Mouse (Mus musculus) hindbrain, embryonic 13.5 days (tissue): Measurements from ENCODE around the gene A030005L19Rik. TPM values are rescaled to one million over a fixed set of nuclear protein-coding genes. Genes with fewer than 3 reads are reported as not detected.
"Not testable (repeated sequence)": the region's sequence is repeated elsewhere in the genome, so short reads cannot be mapped to it uniquely, and the experiment has no call there.

Source experiments
- ATAC-seq: fragments of 200-750 bp; cut with Nextera tagmentation; 2 replicates; pipeline ENCODE4 v1.8.0; 2017; ENCODE audit warnings: moderate TSS enrichment; ENCODE audit not compliant: low FRiP score
- H3K27ac ChIP-seq: fragments of 300-500 bp; sonication (generic); 2 replicates; pipeline ENCODE4 v1.5.1; 2015; ENCODE audit warnings: inconsistent platforms, mild to moderate bottlenecking, moderate library complexity
- H3K27me3 ChIP-seq: fragments of 300-500 bp; sonication (generic); 2 replicates; pipeline ENCODE4 v1.6.1; 2015; ENCODE audit warnings: mild to moderate bottlenecking, inconsistent platforms
- H3K36me3 ChIP-seq: fragments of 300-500 bp; sonication (generic); 2 replicates; pipeline ENCODE4 v1.6.1; 2015; ENCODE audit warnings: mild to moderate bottlenecking, inconsistent platforms
- H3K4me1 ChIP-seq: fragments of 300-500 bp; sonication (generic); replicated peaks from 2 replicates; pipeline ENCODE4 v1.6.1; 2015; ENCODE audit warnings: inconsistent platforms
- H3K4me2 ChIP-seq: fragments of 300-500 bp; sonication (generic); 2 replicates; pipeline ENCODE4 v1.6.1; 2015; ENCODE audit warnings: inconsistent platforms, mild to moderate bottlenecking, moderate library complexity
- H3K4me3 ChIP-seq: fragments of 300-500 bp; sonication (generic); 2 replicates; pipeline ENCODE4 v1.5.1; 2015; ENCODE audit warnings: mild to moderate bottlenecking, inconsistent platforms
- H3K9ac ChIP-seq: fragments of 300-500 bp; sonication (generic); 2 replicates; pipeline ENCODE4 v1.6.1; 2015; ENCODE audit warnings: mild to moderate bottlenecking, inconsistent platforms
- H3K9me3 ChIP-seq: fragments of 300-500 bp; sonication (generic); 2 replicates; pipeline ENCODE4 v1.6.1; 2016; ENCODE audit warnings: inconsistent platforms
- WGBS: fragments of 180-500 bp; shearing (Covaris S2); methylation state at CpG from one replicate; pipeline ENCODE4 v1.1.7; 2015; 5-methylcytosine and 5-hydroxymethylcytosine counted together
- polyA plus RNA-seq: library from polyadenylated mRNA; unstranded; fragments of >200 nt; fragmentation: Nextera tagmentation; extraction: Ambion mirVana; gene quantifications from 2 replicates; pipeline ENCODE4 v1.2.1, GENCODE M21; 2015

The A030005L19Rik gene
- polyA plus RNA-seq, result 0.21 and 0.41 TPM in 2 replicates

DNA sequence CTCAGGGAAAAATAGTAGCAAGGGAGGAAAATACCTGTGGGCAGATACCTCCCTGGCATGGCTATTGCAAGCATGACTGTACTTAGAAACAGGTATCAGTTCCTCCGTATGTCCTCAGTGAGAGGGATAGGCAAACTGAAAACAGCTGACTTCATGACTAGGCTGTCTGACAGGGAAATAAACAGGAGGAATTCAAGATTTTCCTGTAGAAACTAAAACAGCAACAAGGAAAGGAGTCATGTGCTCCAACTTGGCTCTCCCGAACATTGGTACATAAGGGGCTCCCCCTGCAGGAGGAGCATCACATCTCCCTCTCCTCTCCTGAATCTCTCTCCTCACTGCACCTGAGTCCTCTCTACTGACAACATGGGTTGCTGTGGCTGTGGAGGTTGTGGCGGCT is at the start of gene A030005L19Rik:
Gene A030005L19Rik, plus strand, starts transcription at position 301 of the 400 bp plus-strand sequence.
- H3K9me3 ChIP-seq, result no peaks in the 10 kb centered on the region
- no peaks in the 10 kb centered on the region for H3K4me1 ChIP-seq
- H3K27me3 ChIP-seq, result no peaks in the 10 kb centered on the region
- WGBS, result 90% methylated on average over 3 of the region's 3 CpGs
- no peak within 1 kb of the TSS for H3K27ac ChIP-seq
- H3K4me2 ChIP-seq, result no peak within 1 kb of the TSS
- no peaks in the 10 kb centered on the region; the same call in 1 of the 2 replicates for H3K36me3 ChIP-seq
- H3K4me3 ChIP-seq, result no peak within 1 kb of the TSS
- ATAC-seq, result no peak
- H3K9ac ChIP-seq, result no peak within 1 kb of the TSS

DNA sequence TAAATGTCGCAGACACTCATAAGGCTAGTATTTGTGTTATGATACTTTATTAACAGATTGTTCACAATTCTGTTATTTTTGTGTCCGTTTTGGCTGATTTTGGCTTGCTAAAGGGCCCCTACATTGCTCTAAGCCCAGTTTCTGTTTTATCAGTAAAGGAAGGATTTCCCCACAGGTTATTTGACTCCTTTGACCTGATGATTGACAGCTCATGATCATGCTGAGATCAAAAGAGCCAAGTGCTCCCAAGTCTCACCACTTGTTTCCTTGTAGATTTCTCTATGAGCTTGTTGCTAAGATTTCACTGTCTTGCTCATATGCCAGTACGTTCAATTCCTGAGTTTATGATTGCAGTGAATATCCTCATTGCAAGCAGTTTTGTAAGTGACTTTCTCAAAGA is 42.9 kb upstream of the A030005L19Rik start:
- Histone ChIP-seq H3K27ac (no peak overlapping the region), H3K4me1 (peaks cover 6% of the 10 kb centered on the region), H3K9me3 (no peaks in the 10 kb centered on the region), H3K4me3 (no peak overlapping the region), H3K27me3 (no peaks in the 10 kb centered on the region), H3K4me2 (no peak overlapping the region), H3K9ac (no peak overlapping the region), H3K36me3 (peaks cover 25% of the 10 kb centered on the region)
- 87% methylated on average over 3 of the region's 3 CpGs for WGBS
- no peak for ATAC-seq

DNA sequence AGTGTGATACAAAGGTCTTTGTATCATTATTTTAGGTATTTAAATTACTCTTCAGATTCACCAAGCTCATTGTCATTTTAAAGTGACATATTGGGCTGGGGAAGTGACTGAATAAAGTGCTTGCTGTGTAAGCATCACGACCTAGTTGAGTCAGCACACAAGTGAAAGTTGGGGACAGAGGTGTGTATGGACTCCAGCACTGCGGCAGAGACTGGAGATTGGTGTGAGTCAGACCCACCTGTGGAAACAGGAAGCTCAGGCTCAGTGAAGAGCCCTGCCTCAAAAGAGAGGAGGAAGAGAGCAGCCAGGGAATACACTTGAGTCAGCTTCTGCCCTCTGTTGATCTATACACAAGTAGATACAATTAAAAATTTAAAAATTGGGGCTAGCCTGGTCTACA is 34.0 kb upstream of the A030005L19Rik start:
- WGBS, result 85% methylated on average over 2 of the region's 2 CpGs
- ATAC-seq, result no peak

DNA sequence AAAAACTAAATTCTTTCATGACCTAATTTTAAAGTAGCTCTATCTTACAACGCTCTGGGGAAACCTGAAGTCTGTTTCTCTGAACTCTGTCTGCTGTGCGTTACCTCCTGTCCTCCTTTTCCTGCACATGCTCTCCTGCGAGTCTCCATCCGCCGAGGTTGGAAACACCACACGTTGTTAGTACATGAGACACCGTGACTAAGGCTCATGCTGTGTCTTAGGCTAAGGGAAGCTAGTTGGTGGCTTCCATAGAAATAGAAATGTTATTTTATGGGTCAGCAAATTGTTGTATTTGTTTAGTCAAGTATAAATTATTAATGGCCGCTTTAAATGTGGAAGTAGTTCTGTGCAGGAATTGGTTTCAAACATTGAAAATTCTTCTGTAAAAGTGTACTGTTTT is 32.9 kb upstream of the A030005L19Rik start:
- Histone ChIP-seq H3K4me2 (no peak overlapping the region), H3K9me3 (no peaks in the 10 kb centered on the region), H3K4me3 (no peak overlapping the region), H3K4me1 (no peaks in the 10 kb centered on the region), H3K9ac (no peak overlapping the region), H3K27me3 (no peaks in the 10 kb centered on the region), H3K36me3 (peaks cover 39% of the 10 kb centered on the region), H3K27ac (no peak overlapping the region)
- 64% methylated on average over 8 of the region's 8 CpGs for WGBS
- ATAC-seq, result no peak

More for the DNA sequence above, 34.0 kb upstream of the A030005L19Rik start:
- peaks cover 38% of the 10 kb centered on the region for H3K36me3 ChIP-seq
- no peak overlapping the region for H3K9ac ChIP-seq
- no peak overlapping the region for H3K4me2 ChIP-seq
- no peak overlapping the region for H3K27ac ChIP-seq
- no peaks in the 10 kb centered on the region for H3K27me3 ChIP-seq
- no peaks in the 10 kb centered on the region for H3K9me3 ChIP-seq
- H3K4me3 ChIP-seq, result no peak overlapping the region
- no peaks in the 10 kb centered on the region for H3K4me1 ChIP-seq

GRCm38 (mm10) chr1:82893269-82893668 is 19.9 kb upstream of the A030005L19Rik start:
- Histone ChIP-seq H3K4me2 (no peak overlapping the region), H3K36me3 (peaks cover 39% of the 10 kb centered on the region), H3K9ac (no peak overlapping the region), H3K4me3 (no peak overlapping the region), H3K9me3 (no peaks in the 10 kb centered on the region), H3K4me1 (no peaks in the 10 kb centered on the region), H3K27me3 (no peaks in the 10 kb centered on the region), H3K27ac (no peak overlapping the region)
- no peak for ATAC-seq
- 94% methylated on average over 7 of the region's 7 CpGs for WGBS

GRCm38 (mm10) chr1:82900567-82900966 is 12.6 kb upstream of the A030005L19Rik start:
- no peak overlapping the region for H3K9ac ChIP-seq
- H3K27me3 ChIP-seq, result no peaks in the 10 kb centered on the region
- no peak for ATAC-seq
- H3K36me3 ChIP-seq, result peaks cover 33% of the 10 kb centered on the region
- 95% methylated on average over 1 of the region's 1 CpGs for WGBS
- no peaks in the 10 kb centered on the region for H3K4me1 ChIP-seq
- no peak overlapping the region for H3K4me3 ChIP-seq
- H3K9me3 ChIP-seq, result no peaks in the 10 kb centered on the region
- no peak overlapping the region for H3K27ac ChIP-seq
- H3K4me2 ChIP-seq, result no peak overlapping the region

DNA sequence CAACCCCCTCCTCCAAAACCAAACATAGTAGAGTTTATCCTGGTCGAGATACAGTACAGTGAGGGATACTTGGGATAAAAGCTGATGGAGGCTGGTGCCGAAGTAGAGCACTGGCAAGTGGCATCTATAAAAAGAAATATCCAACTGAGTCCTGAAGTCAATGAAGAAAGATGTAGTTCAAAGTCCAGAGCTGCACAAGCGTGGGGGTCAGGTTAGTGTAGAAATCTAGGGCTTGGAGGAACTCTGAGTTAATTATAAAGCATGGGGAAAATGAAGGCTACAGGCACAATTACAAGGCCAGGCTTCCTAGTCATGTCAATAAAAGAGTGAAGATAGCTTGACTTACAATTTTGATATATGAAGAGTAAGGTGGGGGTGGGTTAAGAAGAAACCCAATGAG is 11.9 kb upstream of the A030005L19Rik start:
- H3K9me3 ChIP-seq, result no peaks in the 10 kb centered on the region
- H3K9ac ChIP-seq, result no peak overlapping the region
- no peaks in the 10 kb centered on the region for H3K4me1 ChIP-seq
- H3K4me2 ChIP-seq, result no peak overlapping the region
- ATAC-seq, result no peak
- no peaks in the 10 kb centered on the region for H3K27me3 ChIP-seq
- H3K27ac ChIP-seq, result no peak overlapping the region
- WGBS, result 98% methylated on average over 3 of the region's 3 CpGs
- no peak overlapping the region for H3K4me3 ChIP-seq
- H3K36me3 ChIP-seq, result peaks cover 32% of the 10 kb centered on the region

DNA sequence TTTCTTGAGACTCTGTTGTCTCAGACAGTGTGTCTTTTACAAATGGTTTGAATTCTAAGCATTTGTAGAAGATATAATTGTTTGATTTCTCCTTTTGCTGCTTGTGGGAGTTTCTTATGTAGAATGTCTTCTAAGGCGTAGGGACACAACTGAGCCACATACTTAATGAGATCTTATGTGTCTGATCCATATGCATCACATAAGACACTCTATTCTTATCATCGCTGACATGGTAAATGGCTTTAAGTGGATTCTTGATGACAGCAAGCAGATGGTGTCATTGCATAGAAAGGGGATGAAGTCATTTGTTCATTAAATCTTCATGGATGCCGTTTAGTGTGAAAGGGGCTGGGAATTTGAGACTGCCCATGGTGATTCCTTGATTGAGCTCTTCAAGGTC is 7.2 kb upstream of the A030005L19Rik start:
- WGBS, result 56% methylated on average over 3 of the region's 3 CpGs
- Histone ChIP-seq H3K9me3 (no peaks in the 10 kb centered on the region), H3K36me3 (peaks cover 19% of the 10 kb centered on the region), H3K27ac (no peak overlapping the region), H3K4me1 (no peaks in the 10 kb centered on the region), H3K9ac (no peak overlapping the region), H3K4me2 (no peak overlapping the region), H3K4me3 (no peak overlapping the region), H3K27me3 (no peaks in the 10 kb centered on the region)
- no peak for ATAC-seq

GRCm38 (mm10) chr1:82913434-82913833 is 309 bp downstream of the A030005L19Rik start:
- H3K9ac ChIP-seq, H3K4me1 ChIP-seq, H3K27ac ChIP-seq, H3K9me3 ChIP-seq, H3K4me2 ChIP-seq, H3K36me3 ChIP-seq, H3K4me3 ChIP-seq, H3K27me3 ChIP-seq, ATAC-seq: not testable (repeated sequence)
- 98% methylated on average over 5 of the region's 5 CpGs for WGBS

GRCm38 (mm10) chr1:82924650-82925049 is 11.5 kb downstream of the A030005L19Rik start, which contains the start of gene A030014E15Rik:
TSS of gene A030014E15Rik (plus strand) at chr1:82924917.
- Histone ChIP-seq H3K4me3 (no peak within 1 kb of the TSS), H3K9ac (no peak within 1 kb of the TSS), H3K4me2 (no peak within 1 kb of the TSS), H3K27me3 (no peaks in the 10 kb centered on the region), H3K27ac (no peak within 1 kb of the TSS), H3K36me3 (no peaks in the 10 kb centered on the region), H3K9me3 (no peaks in the 10 kb centered on the region), H3K4me1 (no peaks in the 10 kb centered on the region)
- 94% methylated on average over 6 of the region's 6 CpGs for WGBS
- ATAC-seq, result no peak

GRCm38 (mm10) chr1:82930558-82930957 is 17.4 kb downstream of the A030005L19Rik start:
- H3K27me3 ChIP-seq, H3K27ac ChIP-seq, H3K9ac ChIP-seq, H3K36me3 ChIP-seq, H3K4me1 ChIP-seq, H3K9me3 ChIP-seq, H3K4me2 ChIP-seq, ATAC-seq, H3K4me3 ChIP-seq: not testable (repeated sequence)
- 91% methylated on average over 3 of the region's 3 CpGs for WGBS

- WGBS, result no CpG with 5 or more reads among the region's 6 CpGs
- not testable (repeated sequence) for H3K27ac ChIP-seq, H3K9ac ChIP-seq, H3K4me3 ChIP-seq, H3K36me3 ChIP-seq, H3K4me1 ChIP-seq, ATAC-seq, H3K27me3 ChIP-seq, H3K9me3 ChIP-seq, H3K4me2 ChIP-seq
Observed at GRCm38 (mm10) chr1:82931326-82931725, 18.2 kb downstream of the A030005L19Rik start, which contains the start of gene Gm6217. TSS of gene Gm6217 (minus strand) at chr1:82931399.

DNA sequence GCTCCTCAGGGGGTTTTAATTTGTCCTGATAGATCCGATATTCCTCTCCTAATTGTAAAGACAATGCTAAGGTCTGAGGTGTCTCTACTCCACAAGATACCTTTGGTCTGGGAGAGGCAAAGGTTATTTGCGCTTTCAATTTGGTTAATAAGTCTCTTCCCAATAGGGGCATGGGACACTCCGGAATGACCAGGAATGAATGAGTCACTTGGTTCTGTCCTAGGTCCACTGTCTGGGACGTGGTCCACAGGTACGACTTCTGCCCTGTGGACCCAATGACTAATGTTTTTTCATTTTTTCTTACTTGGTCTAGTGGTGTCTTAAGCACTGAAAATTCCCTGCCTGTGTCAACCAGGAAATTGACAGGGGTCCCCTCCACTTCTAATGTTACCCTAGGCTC is 25.5 kb downstream of the A030005L19Rik start:
- Histone ChIP-seq H3K27ac (no peak overlapping the region), H3K4me3 (no peak overlapping the region), H3K9ac (no peak overlapping the region), H3K36me3 (no peaks in the 10 kb centered on the region), H3K9me3 (0 out of 2 replicates have a peak, but pooled peaks cover 8% of the 10 kb centered on the region), H3K4me2 (no peak overlapping the region), H3K27me3 (no peaks in the 10 kb centered on the region), H3K4me1 (no peaks in the 10 kb centered on the region)
- ATAC-seq, result no peak
- 89% methylated on average over 5 of the region's 5 CpGs for WGBS
